Comparison of ENCODE assay signal across 14 mouse cellular contexts in the genomic region with DNA sequence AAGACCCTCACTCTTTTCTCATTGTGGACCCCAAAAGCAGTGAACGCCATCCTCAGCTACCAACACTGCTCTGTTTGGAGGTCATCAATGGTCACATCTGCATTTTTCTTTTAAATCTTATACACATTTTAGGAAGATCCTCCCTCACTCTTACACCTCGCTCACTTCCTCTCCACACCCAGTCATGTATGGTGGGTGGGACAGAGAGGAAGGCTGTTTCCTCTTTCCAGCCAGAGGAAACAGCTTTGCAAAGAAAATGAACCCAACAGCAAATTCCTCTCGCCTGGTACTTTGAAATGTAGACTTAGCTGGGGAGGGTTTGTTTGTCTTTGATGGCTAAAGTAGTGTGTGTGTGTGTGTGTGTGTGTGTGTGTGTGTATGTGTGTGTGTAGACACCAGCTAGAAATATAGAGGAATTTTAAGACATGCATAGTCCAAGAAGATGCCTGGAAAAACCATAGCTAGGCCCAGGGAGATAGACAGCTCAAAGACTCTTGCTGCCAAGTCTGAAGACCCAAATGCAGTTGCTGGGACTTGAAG. TPM values are rescaled to one million over a fixed set of nuclear protein-coding genes. Genes with fewer than 3 reads are reported as not detected.
DNase-seq lines count a peak whose midpoint lies in the region; ATAC-seq and TF ChIP-seq lines count a peak whose summit lies in the region.
"Had no signal": no experiment of that assay in that cellular context is flagged by ENCODE, and none has a peak within 500 bp of the region (broad histone marks: within the 10 kb centered on the region; RNA-seq: fewer than 3 reads in every experiment).

No protein-coding gene starts in this region.

- no peak overlapping the region for H3K4me2 ChIP-seq in heart, embryonic 14.5 days (ENCODE audit: low read length)
- no peak overlapping the region for H3K4me2 ChIP-seq in heart, embryonic 11.5 days
- H3K4me2 ChIP-seq in lung, postnatal 0 days (replicated peaks; ENCODE audit: low read depth, low read length): no peak overlapping the region
- H3K4me2 ChIP-seq in liver, embryonic 16.5 days (ENCODE audit: low read depth, low read length): no peak overlapping the region
- no peak overlapping the region for H3K4me2 ChIP-seq in stomach, postnatal 0 days (replicated peaks; ENCODE audit: low read depth)
- H3K4me2 ChIP-seq: forebrain, embryonic 13.5 days; hindbrain, embryonic 13.5 days had no signal

- no peak for ATAC-seq in heart, embryonic 14.5 days (ENCODE audit: insufficient number of reproducible peaks, insufficient read depth, low FRiP score, low read depth)
- ATAC-seq in heart, embryonic 11.5 days (replicated peaks; ENCODE audit: insufficient number of reproducible peaks, low FRiP score, low TSS enrichment): no peak
- peak; percentile 47 for ATAC-seq in lung, postnatal 0 days
- peak; percentile 48; the same call in 1 of the 2 replicates for ATAC-seq in liver, embryonic 16.5 days (ENCODE audit: low read depth)
- ATAC-seq in stomach, postnatal 0 days (ENCODE audit: low FRiP score, low TSS enrichment): peak; percentile 29; the same call in 1 of the 2 replicates
- ATAC-seq: forebrain, embryonic 13.5 days had no signal

- H3K4me1 ChIP-seq in heart, embryonic 14.5 days (ENCODE audit: control insufficient read depth in 2 of 2, insufficient read depth in 2 of 2, low read length in 2 of 2): peaks cover 0 to 2% of the 10 kb centered on the region in 2 experiments; a peak in 1 of 4 replicates
- no peaks in the 10 kb centered on the region for H3K4me1 ChIP-seq in heart, embryonic 11.5 days (ENCODE audit: control insufficient read depth, insufficient read depth, low read length)
- peaks cover 8% of the 10 kb centered on the region; the same call in 1 of the 2 replicates for H3K4me1 ChIP-seq in lung, postnatal 0 days (ENCODE audit: insufficient read depth, low read depth, low read length)
- peaks cover 10% of the 10 kb centered on the region for H3K4me1 ChIP-seq in liver, embryonic 16.5 days (ENCODE audit: control insufficient read depth, low read depth, low read length)
- H3K4me1 ChIP-seq in stomach, postnatal 0 days (replicated peaks; ENCODE audit: control insufficient read depth, insufficient read depth): no peaks in the 10 kb centered on the region
- H3K4me1 ChIP-seq: forebrain, embryonic 13.5 days; hindbrain, embryonic 13.5 days had no signal

- no peaks in the 10 kb centered on the region for H3K27me3 ChIP-seq in heart, embryonic 14.5 days (ENCODE audit: control insufficient read depth, insufficient read depth, low read length)
- H3K27me3 ChIP-seq in heart, embryonic 11.5 days (ENCODE audit: control insufficient read depth, insufficient read depth, low read length): no peaks in the 10 kb centered on the region
- H3K27me3 ChIP-seq in lung, postnatal 0 days (replicated peaks; ENCODE audit: insufficient read depth, low read length): no peaks in the 10 kb centered on the region
- H3K27me3 ChIP-seq in liver, embryonic 16.5 days (ENCODE audit: control insufficient read depth, insufficient read depth, low read depth, low read length): no peaks in the 10 kb centered on the region
- no peaks in the 10 kb centered on the region for H3K27me3 ChIP-seq in stomach, postnatal 0 days (ENCODE audit: control insufficient read depth, insufficient read depth, low read length)
- H3K27me3 ChIP-seq: CH12.LX; forebrain, embryonic 13.5 days; hindbrain, embryonic 13.5 days had no signal

- TF ChIP-seq CTCF in lung, postnatal 0 days (IDR thresholded peaks at IDR 0.05): no peak
- no peak for TF ChIP-seq CTCF in stomach, postnatal 0 days (IDR thresholded peaks at IDR 0.05; ENCODE audit: low read depth)

- WGBS in heart, embryonic 14.5 days: 64% methylated on average over 3 of the region's 3 CpGs
- 61% methylated on average over 3 of the region's 3 CpGs for WGBS in heart, embryonic 11.5 days (ENCODE audit: insufficient replicate concordance)
- WGBS in lung, postnatal 0 days: 38% methylated on average over 3 of the region's 3 CpGs
- 31% methylated on average over 3 of the region's 3 CpGs for WGBS in liver, embryonic 16.5 days (ENCODE audit: insufficient replicate concordance)
- 51% methylated on average over 3 of the region's 3 CpGs for WGBS in stomach, postnatal 0 days

- no peak overlapping the region for H3K9ac ChIP-seq in heart, embryonic 14.5 days (ENCODE audit: low read length)
- H3K9ac ChIP-seq in heart, embryonic 11.5 days (ENCODE audit: low read depth, low read length): no peak overlapping the region
- no peak overlapping the region for H3K9ac ChIP-seq in lung, postnatal 0 days (replicated peaks; ENCODE audit: low read depth)
- H3K9ac ChIP-seq in liver, embryonic 16.5 days (ENCODE audit: low read depth, low read length): no peak overlapping the region
- H3K9ac ChIP-seq in stomach, postnatal 0 days (ENCODE audit: low read length): no peak overlapping the region
- H3K9ac ChIP-seq: forebrain, embryonic 13.5 days; hindbrain, embryonic 13.5 days had no signal

- TF ChIP-seq EP300 in lung, postnatal 0 days (IDR thresholded peaks at IDR 0.05): peak; percentile 7; the same call in 1 of the 2 replicates
- no peak for TF ChIP-seq EP300 in stomach, postnatal 0 days (optimal IDR thresholded peaks at IDR 0.05)

- peak; percentile 61 for DNase-seq in lung, postnatal 0 days (ENCODE audit: low spot score)
- no peak for DNase-seq in lung, postnatal 25 days (ENCODE audit: low spot score)
- DNase-seq in stomach, postnatal 0 days (ENCODE audit: low spot score): peak; percentile 45
- no peak for DNase-seq in thymus, adult 18-20 months
- DNase-seq in right cerebral cortex, adult 2 months (ENCODE audit: low spot score in 2 of 2): no peak
- DNase-seq: adrenal gland, postnatal 25 days; cerebellum, adult 2 months had no signal

- peak overlapping the region; percentile 24 to 40; a peak in 3 of 4 replicates for H3K27ac ChIP-seq in heart, embryonic 14.5 days (replicated peaks in 1 of 2; ENCODE audit: control insufficient read depth in 1 of 2, insufficient read depth in 1 of 2, low read depth in 2 of 2, low read length in 2 of 2)
- H3K27ac ChIP-seq in heart, embryonic 11.5 days (ENCODE audit: low read depth, low read length): no peak overlapping the region
- no peak overlapping the region for H3K27ac ChIP-seq in lung, postnatal 0 days (ENCODE audit: low read length)
- H3K27ac ChIP-seq in liver, embryonic 16.5 days (ENCODE audit: low read length): no peak overlapping the region
- H3K27ac ChIP-seq in stomach, postnatal 0 days (replicated peaks): 0 out of 2 replicates have a peak overlapping the region, but pooled peaks have one; percentile 5
- H3K27ac ChIP-seq: embryonic facial prominence, embryonic 10.5 days; forebrain, embryonic 13.5 days; hindbrain, embryonic 13.5 days had no signal

- H3K36me3 ChIP-seq in heart, embryonic 14.5 days (ENCODE audit: control insufficient read depth, insufficient read depth, low read length): no peaks in the 10 kb centered on the region
- no peaks in the 10 kb centered on the region for H3K36me3 ChIP-seq in heart, embryonic 11.5 days (ENCODE audit: control insufficient read depth, insufficient read depth, low read length)
- H3K36me3 ChIP-seq in lung, postnatal 0 days (ENCODE audit: insufficient read depth, low read length): no peaks in the 10 kb centered on the region
- H3K36me3 ChIP-seq in liver, embryonic 16.5 days (ENCODE audit: control insufficient read depth, insufficient read depth): no peaks in the 10 kb centered on the region
- no peaks in the 10 kb centered on the region for H3K36me3 ChIP-seq in stomach, postnatal 0 days (ENCODE audit: control insufficient read depth, insufficient read depth, low read length)
- H3K36me3 ChIP-seq: embryonic facial prominence, embryonic 10.5 days; hindbrain, embryonic 13.5 days had no signal

- 0 out of 2 replicates have a peak, but pooled peaks cover 2% of the 10 kb centered on the region for H3K9me3 ChIP-seq in heart, embryonic 14.5 days (ENCODE audit: control insufficient read depth, low read length)
- no peaks in the 10 kb centered on the region for H3K9me3 ChIP-seq in heart, embryonic 11.5 days (replicated peaks; ENCODE audit: control insufficient read depth, low read length)
- H3K9me3 ChIP-seq in lung, postnatal 0 days (ENCODE audit: low read length): no peaks in the 10 kb centered on the region
- no peaks in the 10 kb centered on the region for H3K9me3 ChIP-seq in liver, embryonic 16.5 days (replicated peaks; ENCODE audit: control insufficient read depth, low read length)
- no peaks in the 10 kb centered on the region for H3K9me3 ChIP-seq in stomach, postnatal 0 days (ENCODE audit: control insufficient read depth, low read length)
- H3K9me3 ChIP-seq: embryonic facial prominence, embryonic 10.5 days; forebrain, embryonic 13.5 days had no signal

- H3K4me3 ChIP-seq in heart, embryonic 14.5 days (ENCODE audit: control insufficient read depth in 1 of 2, insufficient read depth in 1 of 2, low read depth in 1 of 2, low read length in 2 of 2): no peak overlapping the region
- H3K4me3 ChIP-seq in heart, embryonic 11.5 days (ENCODE audit: low read depth, low read length): no peak overlapping the region
- no peak overlapping the region for H3K4me3 ChIP-seq in lung, postnatal 0 days (ENCODE audit: low read depth, low read length)
- no peak overlapping the region for H3K4me3 ChIP-seq in liver, embryonic 16.5 days (ENCODE audit: low read depth, low read length)
- no peak overlapping the region for H3K4me3 ChIP-seq in stomach, postnatal 0 days (ENCODE audit: low read depth, low read length)
- H3K4me3 ChIP-seq: embryonic facial prominence, embryonic 10.5 days; forebrain, embryonic 13.5 days; hindbrain, embryonic 13.5 days had no signal

RNA-seq across cellular contexts. Expression of gene Snx9, which starts 33.2 kb away (rescaled TPM):
- 28.8 and 29.6 TPM in 2 replicates for polyA plus RNA-seq in heart, embryonic 14.5 days (2014; fragmentation: Nextera tagmentation; extraction: Ambion mirVana)
- 26.5 and 26.9 TPM in 2 replicates for polyA plus RNA-seq in heart, embryonic 11.5 days (2014; fragmentation: Nextera tagmentation; extraction: Ambion mirVana)
- polyA plus RNA-seq in lung, postnatal 0 days (2015; fragmentation: Nextera tagmentation; extraction: Ambion mirVana): 26.3 and 26.9 TPM in 2 replicates
- 9.9 and 10.5 TPM in 2 replicates for polyA plus RNA-seq in liver, embryonic 16.5 days (2015; fragmentation: Nextera tagmentation; extraction: Ambion mirVana)
- 34.8 and 36.3 TPM in 2 replicates for polyA plus RNA-seq in stomach, postnatal 0 days (2015; fragmentation: Nextera tagmentation; extraction: Ambion mirVana)

Comparison
In these comparisons a context has a peak if more than half of its experiments do, and no peak if none do; other contexts are left out.
1. H3K27ac ChIP-seq: peak in heart, embryonic 14.5 days (2 of 2) and stomach, postnatal 0 days (single experiment); none in heart, embryonic 11.5 days (single experiment), lung, postnatal 0 days (single experiment) and liver, embryonic 16.5 days (single experiment).
2. DNase-seq: peak in lung, postnatal 0 days (single experiment) and stomach, postnatal 0 days (single experiment); none in lung, postnatal 25 days (single experiment), thymus, adult 18-20 months (0 of 2) and right cerebral cortex, adult 2 months (0 of 2).
3. ATAC-seq: peak in lung, postnatal 0 days (single experiment), liver, embryonic 16.5 days (single experiment) and stomach, postnatal 0 days (single experiment); none in heart, embryonic 14.5 days (single experiment) and heart, embryonic 11.5 days (single experiment).